Comparison of ENCODE assay signal across 8 mouse cellular contexts in the genomic region with DNA sequence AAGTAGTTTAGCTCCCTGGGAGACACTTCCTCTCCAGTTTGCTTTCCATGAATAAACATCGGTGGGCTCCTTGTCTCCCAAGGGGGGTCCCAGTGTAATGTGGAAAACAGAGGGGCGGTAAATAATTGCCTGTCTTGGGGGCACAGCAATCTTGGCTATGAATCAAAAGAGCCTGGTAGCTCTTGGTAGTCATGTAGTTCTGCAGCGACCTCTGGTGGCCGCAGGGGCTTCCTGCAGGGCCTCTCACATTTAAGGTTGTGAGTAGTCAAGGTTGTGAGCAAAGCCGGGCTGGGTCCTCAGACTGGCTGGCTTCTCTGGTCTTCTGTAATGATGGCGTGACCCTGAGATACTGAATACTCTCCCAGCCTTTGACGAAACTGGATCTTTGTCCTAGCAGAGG. TPM values are rescaled to one million over a fixed set of nuclear protein-coding genes. Genes with fewer than 3 reads are reported as not detected.
A peak's percentile ranks its signal among the peaks of the same experiment; 100 is the strongest.
DNase-seq lines count a peak whose midpoint lies in the region; ATAC-seq and TF ChIP-seq lines count a peak whose summit lies in the region.

No protein-coding gene starts in this region.

- H3K27ac ChIP-seq in heart, adult 2 months, result no peak overlapping the region
- H3K27ac ChIP-seq in liver, embryonic 13.5 days, result no peak overlapping the region

- intact Hi-C loops in heart, adult 2 months (cut with DNase I), result loop anchor here (1.0 to 10.0 kb wide), 2 partner anchors 75 to 208 kb away; a partner anchor contains a TSS

- no peak; the same call in 1 of the 2 replicates for TF ChIP-seq CTCF in heart, adult 2 months (IDR thresholded peaks at IDR 0.05)

- 22% methylated on average over 7 of the region's 7 CpGs for WGBS in heart, adult 2 months
- 20% methylated on average over 7 of the region's 7 CpGs for WGBS in liver, embryonic 13.5 days (ENCODE audit: insufficient replicate concordance)

- TF ChIP-seq POLR2A in heart, adult 2 months (IDR thresholded peaks at IDR 0.05; ENCODE audit: insufficient read depth, low read depth, low read length), result no peak

- no peak overlapping the region for H3K4me2 ChIP-seq in liver, embryonic 13.5 days

- H3K79me2 ChIP-seq in heart, adult 2 months (replicated peaks; ENCODE audit: control insufficient read depth, insufficient read depth, low read length), result no peaks in the 10 kb centered on the region

- H3K36me3 ChIP-seq in heart, adult 2 months (ENCODE audit: control insufficient read depth, insufficient read depth, low read length), result no peaks in the 10 kb centered on the region
- no peaks in the 10 kb centered on the region for H3K36me3 ChIP-seq in liver, embryonic 13.5 days

- no peak for TF ChIP-seq EP300 in heart, adult 2 months (IDR thresholded peaks at IDR 0.05; ENCODE audit: insufficient read depth, low read depth, low read length)

- H3K9ac ChIP-seq in heart, adult 2 months (ENCODE audit: low read depth, low read length), result no peak overlapping the region
- H3K9ac ChIP-seq in liver, embryonic 13.5 days, result no peak overlapping the region

- no peak for ATAC-seq in liver, embryonic 13.5 days (ENCODE audit: low read depth)

- DNase-seq in CD4-positive helper T cell, adult 2 months (ENCODE audit: low read depth, low spot score), result peak; percentile 22
- DNase-seq in adrenal gland, adult 18-20 months (ENCODE audit: low spot score in 2 of 2), result peak; percentile 64 to 65
- peak; percentile 87 for DNase-seq in embryo, embryonic 10.5 days (ENCODE audit: low spot score)
- DNase-seq in heart, adult 2 months, result peak; percentile 25 to 65
- DNase-seq in kidney, postnatal 10 days, result peak; percentile 80
- peak; percentile 26 for DNase-seq in liver, embryonic 13.5 days
- DNase-seq in ovary, postnatal 14 days (ENCODE audit: low spot score), result peak; percentile 57
- DNase-seq in urinary bladder, postnatal 14 days (ENCODE audit: low spot score), result peak; percentile 65

- H3K4me3 ChIP-seq in heart, adult 2 months, result no peak overlapping the region
- H3K4me3 ChIP-seq in liver, embryonic 13.5 days (replicated peaks), result no peak overlapping the region

- H3K27me3 ChIP-seq in heart, adult 2 months (ENCODE audit: control insufficient read depth, insufficient read depth, low read length), result no peaks in the 10 kb centered on the region
- H3K27me3 ChIP-seq in liver, embryonic 13.5 days, result no peaks in the 10 kb centered on the region

- H3K4me1 ChIP-seq in heart, adult 2 months (ENCODE audit: control insufficient read depth, insufficient read depth, low read length), result no peaks in the 10 kb centered on the region
- H3K4me1 ChIP-seq in liver, embryonic 13.5 days (replicated peaks), result no peaks in the 10 kb centered on the region

- no peaks in the 10 kb centered on the region for H3K9me3 ChIP-seq in liver, embryonic 13.5 days (replicated peaks)

RNA-seq across cellular contexts. Expression of a gene that starts 33.1 kb away (rescaled TPM):
- 1 to 10 TPM; 3.0 to 4.3 TPM for total RNA-seq in adrenal gland, adult 18-20 months (2021)
- 1 to 10 TPM; 4.2 to 4.6 TPM for total RNA-seq in heart, adult 2 months (2021)
- 2.0 and 3.2 TPM in 2 replicates for polyA plus RNA-seq in heart, adult 2 months (2012; rRNA removed)
- polyA plus RNA-seq in liver, embryonic 13.5 days (2015; fragmentation: Nextera tagmentation; extraction: Ambion mirVana), result 1.6 TPM in 2 replicates

RNA-seq across cellular contexts. Expression of a gene that starts 50.1 kb away (rescaled TPM):
- not detected for total RNA-seq in adrenal gland, adult 18-20 months (2021)
- total RNA-seq in heart, adult 2 months (2021), result not detected
- polyA plus RNA-seq in heart, adult 2 months (2012; rRNA removed), result not detected in 2 replicates
- polyA plus RNA-seq in liver, embryonic 13.5 days (2015; fragmentation: Nextera tagmentation; extraction: Ambion mirVana), result not detected in 2 replicates

RNA-seq across cellular contexts. Expression of a gene that starts 54.7 kb away (rescaled TPM):
- not detected for total RNA-seq in adrenal gland, adult 18-20 months (2021)
- not detected for total RNA-seq in heart, adult 2 months (2021)
- polyA plus RNA-seq in heart, adult 2 months (2012; rRNA removed), result 1.2 TPM in 1 of 2 replicates, not detected in the other
- polyA plus RNA-seq in liver, embryonic 13.5 days (2015; fragmentation: Nextera tagmentation; extraction: Ambion mirVana), result 0.20 TPM in 1 of 2 replicates, not detected in the other

Comparison
In these comparisons a context has a peak if more than half of its experiments do, and no peak if none do; other contexts are left out.
1. DNase-seq: peak in every context shown above with its lines; median percentile 87 in embryo, embryonic 10.5 days; 80 in kidney, postnatal 10 days; 65 in urinary bladder, postnatal 14 days; 64 in adrenal gland, adult 18-20 months; 57 in ovary, postnatal 14 days; 45 in heart, adult 2 months; 26 in liver, embryonic 13.5 days; 22 in CD4-positive helper T cell, adult 2 months.